Mouse (Mus musculus): ENCODE results near the gene Auts2. TPM values are rescaled to one million over a fixed set of nuclear protein-coding genes. Genes with fewer than 3 reads are reported as not detected.

The Auts2 gene
- polyA plus RNA-seq, 1 experiment: 0.01 TPM

DNA sequence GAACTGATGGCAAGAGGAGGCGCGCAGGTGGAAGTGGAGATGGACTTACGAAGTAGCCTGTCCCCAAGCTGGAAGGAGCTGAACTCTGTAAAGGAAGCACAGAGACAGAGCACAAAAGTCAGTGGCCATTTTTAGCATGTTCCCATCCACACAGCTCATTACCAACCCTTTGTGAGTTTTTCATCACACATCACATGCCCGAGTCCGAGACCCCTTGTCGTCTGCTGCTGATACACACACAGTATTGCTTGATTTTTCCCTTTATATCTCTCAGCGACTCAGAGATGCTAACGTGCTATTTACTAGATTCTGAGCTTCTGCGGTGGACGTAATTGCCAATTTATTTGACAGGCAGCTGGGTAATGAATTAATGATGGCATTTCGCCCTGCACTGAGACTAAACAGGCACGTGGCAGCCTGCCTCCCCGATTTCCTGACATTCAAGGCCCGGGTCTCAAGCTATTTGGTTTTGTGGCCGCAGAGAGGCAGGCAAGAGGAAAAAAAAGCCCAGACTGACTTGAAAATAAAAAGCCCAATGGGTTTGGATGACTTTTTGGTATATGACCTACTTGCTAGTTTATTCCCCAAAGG lies 512.1 kb downstream of the Auts2 start:
- Histone ChIP-seq H3K27me3 (ENCODE audit: control insufficient read depth) (no peaks in the 10 kb centered on the region), H3K36me3 (ENCODE audit: control insufficient read depth) (no peaks in the 10 kb centered on the region), H3K4me3 (replicated peaks) (no peak overlapping the region), H3K9me3 (ENCODE audit: control insufficient read depth, low read length) (no peaks in the 10 kb centered on the region), H3K4me1 (ENCODE audit: control insufficient read depth) (no peaks in the 10 kb centered on the region)
- TF ChIP-seq TAL1 (IDR thresholded peaks at IDR 0.05; ENCODE audit: low read length) (no peak), GATA1 (IDR thresholded peaks at IDR 0.05; ENCODE audit: low read length) (no peak)

DNA sequence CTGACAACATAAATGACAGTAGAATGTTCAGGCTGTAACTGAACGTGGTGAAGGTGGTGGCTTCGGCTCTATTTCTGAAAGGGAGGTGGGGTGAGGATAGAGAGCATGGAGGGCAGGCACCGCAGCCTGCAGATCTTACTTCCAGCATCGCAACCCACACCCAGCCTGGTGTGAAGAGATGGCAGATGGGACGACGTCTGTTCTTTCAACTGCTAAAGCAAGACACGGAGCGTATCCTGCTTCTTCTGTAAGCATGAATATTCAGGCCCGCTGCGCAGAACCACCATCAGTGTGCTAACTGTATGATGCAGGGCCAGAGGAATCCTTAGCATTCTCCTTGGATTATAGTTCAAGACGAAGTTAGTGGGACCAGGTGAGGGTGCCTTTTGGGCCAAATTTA lies 513.5 kb downstream of the Auts2 start:
- Histone ChIP-seq H3K36me3 (ENCODE audit: control insufficient read depth) (no peaks in the 10 kb centered on the region), H3K4me1 (ENCODE audit: control insufficient read depth) (no peaks in the 10 kb centered on the region)

DNA sequence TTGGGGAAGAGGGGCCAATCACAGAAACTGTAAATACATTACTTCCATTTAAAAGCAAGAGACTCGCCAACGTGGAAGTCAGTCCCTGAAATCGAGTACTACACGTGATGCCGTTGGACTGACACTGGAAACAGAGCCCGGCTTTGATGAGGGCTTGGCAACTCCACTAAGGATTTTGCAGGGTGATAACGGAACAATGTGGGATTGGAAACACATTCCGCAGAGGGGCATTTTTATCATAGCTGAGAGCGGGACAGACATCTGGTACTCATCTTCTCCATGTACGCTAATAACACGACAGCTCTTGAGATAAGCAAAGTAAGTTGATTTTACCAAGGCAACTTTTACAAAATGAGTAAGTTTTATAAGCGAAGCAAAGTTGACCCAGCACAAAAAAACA lies 514.1 kb downstream of the Auts2 start:
- no peaks in the 10 kb centered on the region for H3K36me3 ChIP-seq (ENCODE audit: control insufficient read depth)
- no peaks in the 10 kb centered on the region for H3K27me3 ChIP-seq (ENCODE audit: control insufficient read depth)
- H3K4me3 ChIP-seq (replicated peaks): no peak overlapping the region
- H3K4me1 ChIP-seq (ENCODE audit: control insufficient read depth): no peaks in the 10 kb centered on the region
- H3K9me3 ChIP-seq (ENCODE audit: control insufficient read depth, low read length): no peaks in the 10 kb centered on the region
- TF ChIP-seq GATA1 (IDR thresholded peaks at IDR 0.05; ENCODE audit: low read length) (no peak), TAL1 (IDR thresholded peaks at IDR 0.05; ENCODE audit: low read length) (no peak)

More for the DNA sequence above, 513.5 kb downstream of the Auts2 start:
- H3K9me3 ChIP-seq (ENCODE audit: control insufficient read depth, low read length): no peaks in the 10 kb centered on the region
- TF ChIP-seq GATA1 (IDR thresholded peaks at IDR 0.05; ENCODE audit: low read length) (no peak), TAL1 (IDR thresholded peaks at IDR 0.05; ENCODE audit: low read length) (no peak)
- no peak overlapping the region for H3K4me3 ChIP-seq (replicated peaks)
- no peaks in the 10 kb centered on the region for H3K27me3 ChIP-seq (ENCODE audit: control insufficient read depth)

DNA sequence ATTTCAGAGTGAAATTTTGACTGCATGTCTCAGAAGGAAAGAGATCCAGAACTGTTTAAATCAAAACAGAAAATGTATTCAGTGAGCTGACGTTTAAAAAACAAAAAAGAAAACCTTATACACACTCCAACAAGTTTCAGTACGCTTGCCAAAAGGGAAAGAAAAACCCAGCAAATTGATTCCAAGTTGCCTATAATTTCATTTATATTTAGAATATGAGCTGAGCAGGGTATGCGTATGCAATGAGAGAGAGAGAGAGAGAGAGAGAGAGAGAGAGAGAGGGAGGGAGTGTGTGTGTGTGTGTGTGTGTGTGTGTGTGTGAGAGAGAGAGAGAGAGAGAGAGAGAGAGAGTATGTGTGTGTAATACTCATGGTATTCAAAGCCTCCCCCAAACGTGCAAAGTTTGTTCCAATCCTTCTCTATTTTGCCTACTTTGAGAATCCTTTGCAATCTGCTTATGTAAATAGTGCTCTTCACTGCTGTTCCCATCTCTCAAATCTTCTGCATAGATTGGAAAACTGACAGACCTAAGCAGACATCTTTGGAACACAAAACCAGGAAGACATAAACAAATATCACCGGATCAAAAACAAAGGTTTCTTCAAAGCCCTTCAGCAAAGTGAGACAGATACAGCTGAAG lies 515.2 kb downstream of the Auts2 start:
- Histone ChIP-seq H3K4me3 (replicated peaks) (no peak overlapping the region), H3K27me3 (ENCODE audit: control insufficient read depth) (no peaks in the 10 kb centered on the region), H3K36me3 (ENCODE audit: control insufficient read depth) (no peaks in the 10 kb centered on the region), H3K4me1 (ENCODE audit: control insufficient read depth) (no peaks in the 10 kb centered on the region), H3K9me3 (ENCODE audit: control insufficient read depth, low read length) (no peaks in the 10 kb centered on the region)
- TF ChIP-seq TAL1 (IDR thresholded peaks at IDR 0.05; ENCODE audit: low read length): no peak
- no peak for TF ChIP-seq GATA1 (IDR thresholded peaks at IDR 0.05; ENCODE audit: low read length)

DNA sequence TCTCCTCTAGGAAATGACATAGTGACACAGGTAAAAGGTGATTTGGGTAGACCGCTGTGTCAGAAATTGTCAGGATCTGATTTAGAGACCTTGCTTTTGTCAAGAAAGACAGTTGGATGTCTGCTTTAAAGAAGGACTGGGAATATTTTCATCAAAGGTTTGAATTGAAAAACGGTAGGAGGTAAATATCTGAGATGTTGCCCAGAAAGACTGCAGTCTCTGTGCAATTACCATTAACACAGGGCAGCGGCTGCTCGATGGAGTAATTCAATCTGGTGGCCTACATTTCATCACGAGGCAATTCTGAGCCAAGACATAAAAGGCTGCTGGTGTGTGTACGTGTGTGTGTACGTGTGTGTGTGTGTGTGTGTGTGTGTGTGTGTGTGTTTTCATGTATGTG lies 529.8 kb downstream of the Auts2 start:
- Histone ChIP-seq H3K4me3 (replicated peaks) (no peak overlapping the region), H3K27me3 (ENCODE audit: control insufficient read depth) (no peaks in the 10 kb centered on the region), H3K9me3 (ENCODE audit: control insufficient read depth, low read length) (no peaks in the 10 kb centered on the region), H3K36me3 (ENCODE audit: control insufficient read depth) (no peaks in the 10 kb centered on the region), H3K4me1 (ENCODE audit: control insufficient read depth) (no peaks in the 10 kb centered on the region)
- TF ChIP-seq TAL1 (IDR thresholded peaks at IDR 0.05; ENCODE audit: low read length) (no peak), GATA1 (IDR thresholded peaks at IDR 0.05; ENCODE audit: low read length) (no peak)

DNA sequence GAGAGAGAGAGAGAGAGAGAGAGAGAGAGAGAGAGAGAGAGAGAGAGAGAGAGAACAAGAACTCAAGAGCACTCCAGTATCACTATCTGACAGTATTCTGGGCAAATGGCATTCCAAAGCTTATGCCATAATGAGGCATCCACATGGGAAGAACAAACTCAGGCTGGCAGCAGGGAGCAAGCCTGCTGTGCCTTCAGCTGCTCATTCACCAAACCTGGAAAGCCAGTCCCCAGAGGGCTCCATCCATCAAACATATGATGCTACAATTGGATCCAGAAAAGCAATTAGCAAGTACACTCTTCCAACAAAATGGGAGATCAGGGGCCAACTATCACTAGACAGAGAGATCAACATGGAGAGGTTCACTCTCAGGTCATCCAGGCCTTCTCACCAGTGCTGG lies 531.3 kb downstream of the Auts2 start:
- Histone ChIP-seq H3K27me3 (ENCODE audit: control insufficient read depth) (no peaks in the 10 kb centered on the region), H3K4me3 (replicated peaks) (no peak overlapping the region), H3K9me3 (ENCODE audit: control insufficient read depth, low read length) (no peaks in the 10 kb centered on the region), H3K4me1 (ENCODE audit: control insufficient read depth) (no peaks in the 10 kb centered on the region), H3K36me3 (ENCODE audit: control insufficient read depth) (no peaks in the 10 kb centered on the region)
- TF ChIP-seq GATA1 (IDR thresholded peaks at IDR 0.05; ENCODE audit: low read length) (no peak), TAL1 (IDR thresholded peaks at IDR 0.05; ENCODE audit: low read length) (no peak)

DNA sequence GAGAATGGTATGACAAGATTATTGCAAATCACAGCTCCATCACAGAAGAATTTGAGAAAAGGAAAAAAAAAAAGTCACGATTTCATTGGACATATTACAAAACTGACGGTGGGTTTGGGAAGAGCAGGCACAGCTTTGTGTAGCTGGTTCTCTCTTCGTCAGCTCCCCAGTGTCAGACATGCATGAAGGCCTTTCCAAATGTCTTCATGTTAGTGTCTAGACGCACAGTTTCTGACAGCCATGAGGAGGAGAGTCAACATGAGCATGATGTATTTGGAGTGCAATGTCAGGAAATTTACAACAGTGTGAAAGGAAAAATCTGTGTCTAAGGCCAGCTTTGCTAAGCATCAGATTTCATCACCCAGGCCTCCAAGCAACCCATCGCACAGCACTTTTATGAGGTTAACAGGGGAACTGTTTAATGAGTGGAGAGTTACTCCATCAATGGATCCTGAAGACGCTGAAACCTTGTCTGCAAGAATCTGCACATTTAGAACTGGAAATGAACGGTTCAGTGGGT lies 534.4 kb downstream of the Auts2 start:
- H3K36me3 ChIP-seq (ENCODE audit: control insufficient read depth): no peaks in the 10 kb centered on the region
- H3K4me1 ChIP-seq (ENCODE audit: control insufficient read depth): no peaks in the 10 kb centered on the region
- H3K27me3 ChIP-seq (ENCODE audit: control insufficient read depth): no peaks in the 10 kb centered on the region
- H3K4me3 ChIP-seq (replicated peaks): no peak overlapping the region
- no peaks in the 10 kb centered on the region for H3K9me3 ChIP-seq (ENCODE audit: control insufficient read depth, low read length)
- TF ChIP-seq TAL1 (IDR thresholded peaks at IDR 0.05; ENCODE audit: low read length) (no peak), GATA1 (IDR thresholded peaks at IDR 0.05; ENCODE audit: low read length) (no peak)

DNA sequence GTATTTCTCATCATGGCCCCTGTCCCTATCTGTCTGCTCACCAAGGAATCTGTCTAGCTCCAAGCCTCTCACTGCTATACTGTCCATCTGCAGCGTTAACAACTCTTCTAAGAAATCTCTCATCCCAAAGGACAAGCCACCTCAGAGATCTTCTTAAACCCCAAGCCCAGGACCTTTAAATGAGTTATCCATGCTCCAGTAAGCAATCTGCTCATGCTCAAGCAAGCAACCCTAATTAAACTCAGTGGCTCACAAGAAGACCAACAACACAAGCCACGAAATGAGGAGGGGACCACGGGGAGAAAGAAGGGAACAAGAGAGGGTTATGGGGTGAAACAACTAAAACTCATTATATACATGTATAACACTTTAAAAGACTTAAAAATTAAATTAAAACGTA lies 535.2 kb downstream of the Auts2 start:
- Histone ChIP-seq H3K27me3 (ENCODE audit: control insufficient read depth) (no peaks in the 10 kb centered on the region), H3K36me3 (ENCODE audit: control insufficient read depth) (no peaks in the 10 kb centered on the region), H3K4me1 (ENCODE audit: control insufficient read depth) (no peaks in the 10 kb centered on the region), H3K4me3 (replicated peaks) (no peak overlapping the region), H3K9me3 (ENCODE audit: control insufficient read depth, low read length) (no peaks in the 10 kb centered on the region)
- TF ChIP-seq GATA1 (IDR thresholded peaks at IDR 0.05; ENCODE audit: low read length): no peak
- no peak for TF ChIP-seq TAL1 (IDR thresholded peaks at IDR 0.05; ENCODE audit: low read length)

DNA sequence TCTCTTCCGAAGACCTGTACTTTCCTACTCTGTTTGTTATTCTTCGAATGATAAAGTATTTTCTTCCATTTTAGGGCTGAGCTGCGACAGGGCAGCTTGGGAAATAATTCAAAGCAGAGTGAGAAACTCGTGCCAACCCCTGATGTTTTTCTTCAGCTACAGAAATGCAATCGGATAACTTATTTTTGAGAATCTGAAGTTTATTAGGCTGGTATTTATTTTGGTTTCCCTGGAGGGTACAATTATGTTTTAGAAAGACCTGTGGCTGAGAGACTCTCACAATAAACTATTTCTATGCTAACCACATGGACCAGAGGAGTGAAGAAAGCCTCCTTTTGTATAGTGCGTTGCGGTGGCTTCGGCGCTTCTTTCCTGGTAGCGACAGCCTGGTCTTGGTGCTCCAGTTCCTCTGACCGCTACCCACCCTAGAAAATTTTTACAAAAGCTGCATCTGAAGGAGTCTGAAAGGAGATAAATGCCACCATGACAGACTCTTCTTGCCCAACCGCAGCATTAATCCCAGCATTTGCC lies 550.4 kb downstream of the Auts2 start:
- no peaks in the 10 kb centered on the region for H3K27me3 ChIP-seq (ENCODE audit: control insufficient read depth)
- TF ChIP-seq TAL1 (IDR thresholded peaks at IDR 0.05; ENCODE audit: low read length): no peak
- no peak for TF ChIP-seq GATA1 (IDR thresholded peaks at IDR 0.05; ENCODE audit: low read length)
- no peaks in the 10 kb centered on the region; the same call in 1 of the 2 replicates for H3K9me3 ChIP-seq (ENCODE audit: control insufficient read depth, low read length)
- no peak overlapping the region for H3K4me3 ChIP-seq (replicated peaks)
- H3K4me1 ChIP-seq (ENCODE audit: control insufficient read depth): no peaks in the 10 kb centered on the region
- H3K36me3 ChIP-seq (ENCODE audit: control insufficient read depth): no peaks in the 10 kb centered on the region
